In the genomic region with DNA sequence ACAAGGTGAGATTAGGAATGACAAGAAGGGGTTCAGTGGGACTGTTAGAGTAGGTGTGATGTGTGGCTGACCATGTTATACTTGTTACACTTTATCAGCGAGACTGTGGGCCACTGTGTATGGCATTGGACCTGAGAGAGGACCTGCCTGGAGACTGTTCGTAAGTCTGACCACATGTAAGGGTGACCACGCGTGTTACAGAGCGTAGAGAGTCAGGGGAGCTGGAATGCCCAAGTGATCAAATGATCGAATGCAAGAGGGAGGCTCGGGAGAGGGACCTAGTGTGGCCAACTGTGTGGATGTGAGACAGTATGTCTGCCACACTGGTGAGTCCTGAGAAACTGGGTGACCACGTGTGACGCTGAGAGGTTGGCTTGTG, we compare ENCODE assay signal across 8 mouse cellular contexts. TPM values are rescaled to one million over a fixed set of nuclear protein-coding genes. Genes with fewer than 3 reads are reported as not detected.
DNase-seq lines count a peak whose midpoint lies in the region; ATAC-seq and TF ChIP-seq lines count a peak whose summit lies in the region.

No protein-coding gene starts in this region.

- no peak for ATAC-seq in megakaryocyte, adult 5-6 weeks (ENCODE audit: poor library complexity, severe bottlenecking)
- no peak for ATAC-seq in limb, embryonic 14.5 days (ENCODE audit: low FRiP score, low read depth)
- no peak for ATAC-seq in stomach, embryonic 16.5 days (ENCODE audit: insufficient read depth, low FRiP score)

- H3K4me2 ChIP-seq in limb, embryonic 14.5 days (replicated peaks; ENCODE audit: low read depth, low read length, severe bottlenecking), result peak overlapping the region; percentile 71
- H3K4me2 ChIP-seq in stomach, embryonic 16.5 days (ENCODE audit: low read depth, low read length), result peak overlapping the region; percentile 68

- no peak for TF ChIP-seq CTCF in gastrocnemius, adult 2 months (IDR thresholded peaks at IDR 0.05)

- H3K27me3 ChIP-seq in megakaryocyte, embryonic 14.5 days (replicated peaks), result peaks cover 53% of the 10 kb centered on the region
- no peaks in the 10 kb centered on the region for H3K27me3 ChIP-seq in limb, embryonic 14.5 days (ENCODE audit: control insufficient read depth, insufficient read depth, low read length)
- peaks cover 9% of the 10 kb centered on the region; the same call in 1 of the 2 replicates for H3K27me3 ChIP-seq in stomach, embryonic 16.5 days (ENCODE audit: control insufficient read depth, insufficient read depth, low read length)

- H3K9ac ChIP-seq in limb, embryonic 14.5 days (ENCODE audit: low read depth, low read length, severe bottlenecking), result peak overlapping the region; percentile 34
- H3K9ac ChIP-seq in stomach, embryonic 16.5 days (ENCODE audit: low read length), result peak overlapping the region; percentile 59

- TF ChIP-seq POLR2A in limb, embryonic 14.5 days (IDR thresholded peaks at IDR 0.05; ENCODE audit: borderline replicate concordance, extremely low read depth, insufficient read depth, insufficient read length), result no peak

- H3K4me1 ChIP-seq in megakaryocyte, embryonic 14.5 days, result peaks cover 71% of the 10 kb centered on the region
- peaks cover 34% of the 10 kb centered on the region for H3K4me1 ChIP-seq in limb, embryonic 14.5 days (ENCODE audit: control insufficient read depth, insufficient read depth, low read length)
- peaks cover 38% of the 10 kb centered on the region for H3K4me1 ChIP-seq in stomach, embryonic 16.5 days (ENCODE audit: control insufficient read depth, insufficient read depth, low read length)

- H3K36me3 ChIP-seq in megakaryocyte, embryonic 14.5 days (replicated peaks; ENCODE audit: low read length), result no peaks in the 10 kb centered on the region
- H3K36me3 ChIP-seq in limb, embryonic 14.5 days (ENCODE audit: control insufficient read depth, insufficient read depth, low read length), result peaks cover 14% of the 10 kb centered on the region
- no peaks in the 10 kb centered on the region for H3K36me3 ChIP-seq in stomach, embryonic 16.5 days (ENCODE audit: control insufficient read depth, insufficient read depth, low read length)

- DNase-seq in gastrocnemius, adult 2 months, result no peak
- DNase-seq in gastrocnemius, postnatal 4 days (ENCODE audit: low spot score in 2 of 2), result no peak
- no peak for DNase-seq in limb, embryonic 14.5 days (ENCODE audit: low spot score)
- no peak for DNase-seq in layer of hippocampus, postnatal 10 days (ENCODE audit: low spot score in 2 of 2)
- no peak for DNase-seq in right cerebral cortex, postnatal 4 days

- H3K27ac ChIP-seq in gastrocnemius, adult 2 months, result no peak overlapping the region
- no peak overlapping the region for H3K27ac ChIP-seq in limb, embryonic 14.5 days (replicated peaks; ENCODE audit: low read depth, low read length)
- H3K27ac ChIP-seq in stomach, embryonic 16.5 days (ENCODE audit: low read length), result peak overlapping the region; percentile 97

- H3K9me3 ChIP-seq in megakaryocyte, embryonic 14.5 days, result peaks cover 4% of the 10 kb centered on the region; the same call in 1 of the 2 replicates
- H3K9me3 ChIP-seq in limb, embryonic 14.5 days (ENCODE audit: control insufficient read depth, low read length), result no peaks in the 10 kb centered on the region
- no peaks in the 10 kb centered on the region for H3K9me3 ChIP-seq in stomach, embryonic 16.5 days (replicated peaks; ENCODE audit: control insufficient read depth, low read length)

- WGBS in limb, embryonic 14.5 days, result 44% methylated on average over 9 of the region's 9 CpGs
- 43% methylated on average over 9 of the region's 9 CpGs for WGBS in stomach, embryonic 16.5 days

- H3K4me3 ChIP-seq in gastrocnemius, adult 2 months, result peak overlapping the region; percentile 66; the same call in 1 of the 2 replicates
- H3K4me3 ChIP-seq in megakaryocyte, embryonic 14.5 days (replicated peaks), result peak overlapping the region; percentile 91
- H3K4me3 ChIP-seq in limb, embryonic 14.5 days (replicated peaks; ENCODE audit: low read length), result peak overlapping the region; percentile 30
- H3K4me3 ChIP-seq in stomach, embryonic 16.5 days (replicated peaks; ENCODE audit: low read length), result peak overlapping the region; percentile 40

- intact Hi-C loops in gastrocnemius, adult 2 months (cut with DNase I), result loop anchor here (1.0 kb wide), 1 partner anchor 18 kb away; no protein-coding TSS in a partner anchor

RNA-seq across cellular contexts. Expression of gene Gng8, which starts 0.8 kb away (rescaled TPM):
- total RNA-seq in gastrocnemius, adult 2 months (2021), result not detected
- total RNA-seq in gastrocnemius, postnatal 4 days (2021), result 1 to 10 TPM; 2.6 TPM
- polyA plus RNA-seq in megakaryocyte, embryonic 14.5 days (2012; ENCODE audit: insufficient read depth, low replicate concordance), result not detected in 2 replicates
- not detected in 2 replicates for total RNA-seq in megakaryocyte, adult 5-6 weeks (2015)
- total RNA-seq in megakaryocyte, adult 5-6 weeks (2017), result 0.48 TPM in 1 of 2 replicates, not detected in the other
- 63.3 and 92.7 TPM in 2 replicates for polyA plus RNA-seq in limb, embryonic 14.5 days (2012; rRNA removed)
- 17.8 and 21.1 TPM in 2 replicates for polyA plus RNA-seq in limb, embryonic 14.5 days (2014; fragmentation: Nextera tagmentation; extraction: Ambion mirVana)
- 9.7 and 12.0 TPM in 2 replicates for polyA plus RNA-seq in stomach, embryonic 16.5 days (2015; fragmentation: Nextera tagmentation; extraction: Ambion mirVana)
- total RNA-seq in layer of hippocampus, postnatal 10 days (2021), result 1 to 10 TPM in 1 of 2 experiments, under 1 TPM in 1; 0.94 to 1.3 TPM

RNA-seq across cellular contexts. Expression of gene Ptgir, which starts 13.9 kb away (rescaled TPM):
- under 1 TPM; 0.67 to 0.79 TPM for total RNA-seq in gastrocnemius, adult 2 months (2021)
- total RNA-seq in gastrocnemius, postnatal 4 days (2021), result 1 to 10 TPM; 2.6 to 3.3 TPM
- 56.9 and 66.7 TPM in 2 replicates for polyA plus RNA-seq in megakaryocyte, embryonic 14.5 days (2012; ENCODE audit: insufficient read depth, low replicate concordance)
- total RNA-seq in megakaryocyte, adult 5-6 weeks (2015), result 16.0 and 18.1 TPM in 2 replicates
- total RNA-seq in megakaryocyte, adult 5-6 weeks (2017), result 14.5 and 16.6 TPM in 2 replicates
- 3.6 and 4.1 TPM in 2 replicates for polyA plus RNA-seq in limb, embryonic 14.5 days (2012; rRNA removed)
- polyA plus RNA-seq in limb, embryonic 14.5 days (2014; fragmentation: Nextera tagmentation; extraction: Ambion mirVana), result 2.3 and 2.8 TPM in 2 replicates
- polyA plus RNA-seq in stomach, embryonic 16.5 days (2015; fragmentation: Nextera tagmentation; extraction: Ambion mirVana), result 3.0 and 3.2 TPM in 2 replicates
- not detected for total RNA-seq in layer of hippocampus, postnatal 10 days (2021)

RNA-seq across cellular contexts. Expression of gene Dact3, which starts 17.2 kb away (rescaled TPM):
- total RNA-seq in gastrocnemius, adult 2 months (2021), result 1 to 10 TPM in 1 of 2 experiments, under 1 TPM in 1; 0.99 to 1.7 TPM
- total RNA-seq in gastrocnemius, postnatal 4 days (2021), result 10 to 100 TPM; 17.8 to 19.0 TPM
- polyA plus RNA-seq in megakaryocyte, embryonic 14.5 days (2012; ENCODE audit: insufficient read depth, low replicate concordance), result 3.3 and 10.9 TPM in 2 replicates
- 0.09 and 0.23 TPM in 2 replicates for total RNA-seq in megakaryocyte, adult 5-6 weeks (2015)
- total RNA-seq in megakaryocyte, adult 5-6 weeks (2017), result 0.15 and 0.16 TPM in 2 replicates
- polyA plus RNA-seq in limb, embryonic 14.5 days (2012; rRNA removed), result 64.3 and 89.3 TPM in 2 replicates
- 11.5 and 13.7 TPM in 2 replicates for polyA plus RNA-seq in limb, embryonic 14.5 days (2014; fragmentation: Nextera tagmentation; extraction: Ambion mirVana)
- 2.3 TPM in 2 replicates for polyA plus RNA-seq in stomach, embryonic 16.5 days (2015; fragmentation: Nextera tagmentation; extraction: Ambion mirVana)
- total RNA-seq in layer of hippocampus, postnatal 10 days (2021), result 10 to 100 TPM; 95.0 to 96.3 TPM

RNA-seq across cellular contexts. Expression of gene Calm3, which starts 31.6 kb away (rescaled TPM):
- total RNA-seq in gastrocnemius, adult 2 months (2021), result 100 to 1,000 TPM; 290 to 400 TPM
- 100 to 1,000 TPM; 189 to 234 TPM for total RNA-seq in gastrocnemius, postnatal 4 days (2021)
- polyA plus RNA-seq in megakaryocyte, embryonic 14.5 days (2012; ENCODE audit: insufficient read depth, low replicate concordance), result 823 and 866 TPM in 2 replicates
- 113 and 140 TPM in 2 replicates for total RNA-seq in megakaryocyte, adult 5-6 weeks (2015)
- 322 and 392 TPM in 2 replicates for total RNA-seq in megakaryocyte, adult 5-6 weeks (2017)
- polyA plus RNA-seq in limb, embryonic 14.5 days (2012; rRNA removed), result 281 and 320 TPM in 2 replicates
- polyA plus RNA-seq in limb, embryonic 14.5 days (2014; fragmentation: Nextera tagmentation; extraction: Ambion mirVana), result 156 and 164 TPM in 2 replicates
- 120 and 126 TPM in 2 replicates for polyA plus RNA-seq in stomach, embryonic 16.5 days (2015; fragmentation: Nextera tagmentation; extraction: Ambion mirVana)
- total RNA-seq in layer of hippocampus, postnatal 10 days (2021), result 1,000 to 10,000 TPM; 2,090 to 2,190 TPM

RNA-seq across cellular contexts. Expression of gene Prkd2, which starts 49.6 kb away (rescaled TPM):
- total RNA-seq in gastrocnemius, adult 2 months (2021), result 1 to 10 TPM; 3.9 to 8.2 TPM
- 10 to 100 TPM; 16.8 to 17.4 TPM for total RNA-seq in gastrocnemius, postnatal 4 days (2021)
- 54.4 and 70.1 TPM in 2 replicates for polyA plus RNA-seq in megakaryocyte, embryonic 14.5 days (2012; ENCODE audit: insufficient read depth, low replicate concordance)
- 8.8 and 14.0 TPM in 2 replicates for total RNA-seq in megakaryocyte, adult 5-6 weeks (2015)
- 9.4 and 10.1 TPM in 2 replicates for total RNA-seq in megakaryocyte, adult 5-6 weeks (2017)
- 35.9 and 48.9 TPM in 2 replicates for polyA plus RNA-seq in limb, embryonic 14.5 days (2012; rRNA removed)
- 19.2 and 22.1 TPM in 2 replicates for polyA plus RNA-seq in limb, embryonic 14.5 days (2014; fragmentation: Nextera tagmentation; extraction: Ambion mirVana)
- polyA plus RNA-seq in stomach, embryonic 16.5 days (2015; fragmentation: Nextera tagmentation; extraction: Ambion mirVana), result 11.1 and 11.8 TPM in 2 replicates
- total RNA-seq in layer of hippocampus, postnatal 10 days (2021), result 1 to 10 TPM; 7.5 to 9.9 TPM

Comparison
In these comparisons a context has a peak if more than half of its experiments do, and no peak if none do; other contexts are left out.
1. RNA of gene Dact3, which starts 17.2 kb away (total RNA-seq): 95.0 to 96.3 TPM in layer of hippocampus, postnatal 10 days and 17.8 to 19.0 TPM in gastrocnemius, postnatal 4 days; 0.99 to 1.7 TPM in gastrocnemius, adult 2 months and 0.09 to 0.23 TPM in megakaryocyte, adult 5-6 weeks; every median in the first group is over 4 times any median in the second.
2. H3K4me3 ChIP-seq: peak in every context shown above with its lines; median percentile 91 in megakaryocyte, embryonic 14.5 days; 66 in gastrocnemius, adult 2 months; 40 in stomach, embryonic 16.5 days; 30 in limb, embryonic 14.5 days.